Mouse (Mus musculus) ES-E14 (cell line): ENCODE results near the gene Fam216a. TPM values are rescaled to one million over a fixed set of nuclear protein-coding genes. Genes with fewer than 3 reads are reported as not detected.

Source experiments
- DNase-seq: peaks from one replicate; pipeline ENCODE4 v3.0.0-alpha.2; 2013; ENCODE audit warnings: low read depth, low spot score
- H3K27ac ChIP-seq: 2 replicates; pipeline ENCODE4 v1.5.1; 2012; ENCODE audit warnings: low read depth, mild to moderate bottlenecking, low read length, moderate library complexity, mixed read lengths; ENCODE audit not compliant: poor library complexity, insufficient read depth, severe bottlenecking
- H3K36me3 ChIP-seq: 2 replicates; pipeline ENCODE4 v1.6.1; 2012; ENCODE audit warnings: mild to moderate bottlenecking, low read length, moderate library complexity, mixed read lengths; ENCODE audit not compliant: control insufficient read depth, poor library complexity, insufficient read depth, severe bottlenecking
- H3K4me1 ChIP-seq, 2 experiments: fragments of 150-350 bp in 1 of 2; sonication (generic) in 1 of 2; 2 replicates each; pipeline ENCODE4 v1.6.1; 2012; ENCODE audit warnings: low read length in 2 of 2, mild to moderate bottlenecking in 1 of 2, mixed read lengths in 1 of 2; ENCODE audit not compliant: control insufficient read depth in 2 of 2, insufficient read depth in 2 of 2, poor library complexity in 1 of 2
- H3K4me3 ChIP-seq, 2 experiments: fragments of 150-350 bp in 1 of 2; sonication (generic) in 1 of 2; 2 replicates each; pipeline ENCODE4 v1.5.1; 2012; ENCODE audit warnings: low read length in 2 of 2, low read depth in 1 of 2, mild to moderate bottlenecking in 1 of 2, mixed read lengths in 1 of 2; ENCODE audit not compliant: insufficient read depth in 1 of 2, poor library complexity in 1 of 2, severe bottlenecking in 1 of 2
- H3K9ac ChIP-seq: 2 replicates; pipeline ENCODE4 v1.6.1; 2012; ENCODE audit warnings: low read depth, mild to moderate bottlenecking, low read length, mixed read lengths; ENCODE audit not compliant: poor library complexity, insufficient read depth, severe bottlenecking
- H3K9me3 ChIP-seq: fragments of 150-350 bp; sonication (generic); 2 replicates; pipeline ENCODE4 v1.6.1; 2012; ENCODE audit warnings: low read depth, mild to moderate bottlenecking, low read length; ENCODE audit not compliant: control insufficient read depth, insufficient read depth
- CHD2 ChIP-seq: IDR thresholded peaks from 2 replicates; pipeline ENCODE4 v1.6.1; 2014; ENCODE audit warnings: mild to moderate bottlenecking, low read depth, low read length, inconsistent platforms
- HCFC1 ChIP-seq: IDR thresholded peaks from 2 replicates; pipeline ENCODE4 v1.6.1; 2012; ENCODE audit warnings: low read length, inconsistent platforms, borderline replicate concordance; ENCODE audit not compliant: insufficient read depth
- MAFK ChIP-seq: IDR thresholded peaks from 2 replicates; pipeline ENCODE4 v1.6.1; 2014; ENCODE audit warnings: mild to moderate bottlenecking, low read depth, low read length, inconsistent platforms; ENCODE audit not compliant: insufficient read depth
- ZC3H11A ChIP-seq: IDR thresholded peaks from 2 replicates; pipeline ENCODE4 v1.6.1; 2012; ENCODE audit warnings: low read depth, mild to moderate bottlenecking, inconsistent platforms, low read length, borderline replicate concordance
- ZNF384 ChIP-seq: IDR thresholded peaks from 2 replicates; pipeline ENCODE4 v1.6.1; 2012; ENCODE audit warnings: low read depth, low read length, inconsistent platforms
- in situ Hi-C, 2 experiments: fragments of 600-800 bp; cut with MboI; formaldehyde crosslinking; loops; one replicate each; pipeline ENCODE4 v1.15.1; 2025; ENCODE audit warnings: low sequenced_read_pairs in 2 of 2, inconsistent platforms in 1 of 2; ENCODE audit not compliant: unreplicated experiment in 2 of 2
- total RNA-seq: library from RNA; depleted of rRNA; stranded (reverse); fragments of 300-350 nt; gene quantifications from 2 replicates; pipeline ENCODE4 v1.2.3, GENCODE M21; 2012; rRNA removed

Fam216a gene
- total RNA-seq, 1 experiment: 32.7 TPM

DNA sequence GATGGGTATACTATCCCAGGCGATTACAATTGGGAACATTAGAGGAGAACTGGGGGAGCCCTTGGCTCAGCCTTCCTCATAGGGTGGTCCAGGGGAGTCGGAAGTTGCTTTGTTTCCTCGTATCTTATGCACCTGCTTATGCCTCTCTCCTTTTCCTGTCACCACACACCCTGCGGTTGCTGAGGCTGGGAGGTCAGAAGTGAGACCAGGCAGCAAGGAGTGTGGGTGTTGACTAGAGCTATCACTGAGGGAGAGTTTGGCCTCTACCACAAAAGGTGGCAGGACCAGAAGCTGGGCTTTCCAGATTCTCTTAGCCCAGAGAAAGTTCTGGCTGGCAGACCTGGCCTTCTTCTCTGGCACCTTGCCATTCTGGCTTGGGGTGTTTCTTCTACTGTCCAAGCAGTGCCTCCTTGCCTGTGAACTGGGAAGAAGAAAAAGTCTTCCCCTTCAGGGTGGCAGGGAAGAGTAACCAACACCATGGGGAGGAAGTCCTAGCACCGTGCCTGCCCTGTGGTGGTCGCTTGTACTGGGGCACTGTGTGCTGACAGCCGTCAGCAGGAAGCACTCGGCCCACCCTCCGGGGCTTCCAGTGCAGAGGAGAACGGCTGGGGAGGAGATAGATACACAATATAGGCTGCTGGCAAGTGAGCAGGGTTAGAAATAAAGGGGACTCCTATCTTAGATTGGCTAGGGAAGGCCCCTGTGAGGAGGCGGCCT, 54.7 kb downstream of the Fam216a start:
- in situ Hi-C loops: no loop called here
- Histone ChIP-seq H3K4me3 (no peak overlapping the region), H3K36me3 (peaks cover 31% of the 10 kb centered on the region; the same call in 1 of the 2 replicates), H3K9me3 (no peaks in the 10 kb centered on the region), H3K9ac (no peak overlapping the region), H3K4me1 (peaks cover 8 to 41% of the 10 kb centered on the region in 2 experiments; a peak in 3 of 4 replicates), H3K27ac (0 out of 2 replicates have a peak overlapping the region, but pooled peaks have one; percentile 3)
- TF ChIP-seq ZNF384 (no peak), CHD2 (no peak), MAFK (no peak), ZC3H11A (no peak), HCFC1 (no peak)
- DNase-seq: no peak

- Histone ChIP-seq H3K9me3 (no peaks in the 10 kb centered on the region), H3K36me3 (peaks cover 30% of the 10 kb centered on the region; the same call in 1 of the 2 replicates), H3K9ac (peak overlapping the region; percentile 36), H3K27ac (no peak overlapping the region), H3K4me1 (peaks cover 10 to 36% of the 10 kb centered on the region in 2 experiments; a peak in 3 of 4 replicates), H3K4me3 (peak overlapping the region in 1 of 2 experiments; percentile 24; a peak in 1 of 4 replicates)
- TF ChIP-seq ZC3H11A (no peak), MAFK (no peak), ZNF384 (no peak), HCFC1 (no peak), CHD2 (no peak)
- no peak for DNase-seq
- in situ Hi-C loops: no loop called here
Observed at GRCm38 (mm10) chr5:122314966-122315667, 57.0 kb downstream of the Fam216a start.

Other genes starting within 250 kb of the Fam216a start
- gene Ccdc63, start 231.5 kb downstream of the Fam216a start, total RNA-seq: 1.7 and 2.2 TPM in 2 replicates
- gene Ppp1cc, start 214.1 kb downstream of the Fam216a start, total RNA-seq: 245 and 265 TPM in 2 replicates
- gene Hvcn1, start 165.6 kb downstream of the Fam216a start, total RNA-seq: 35.7 and 39.3 TPM in 2 replicates
- 15.4 and 23.7 TPM in 2 replicates for gene Tctn1, start 107.9 kb downstream of the Fam216a start, total RNA-seq
- 21.1 and 21.2 TPM in 2 replicates for gene Pptc7, start 88.0 kb downstream of the Fam216a start, total RNA-seq
- gene Rad9b, start 18.1 kb downstream of the Fam216a start, total RNA-seq: 20.5 and 23.9 TPM in 2 replicates
- 101 and 135 TPM in 2 replicates for gene Vps29, start 18.0 kb downstream of the Fam216a start, total RNA-seq
- gene Gpn3, start 488 bp downstream of the Fam216a start, total RNA-seq: 101 and 105 TPM in 2 replicates
- gene Arpc3, start 19.5 kb upstream of the Fam216a start, total RNA-seq: 135 and 165 TPM in 2 replicates
- gene Anapc7, start 49.3 kb upstream of the Fam216a start, total RNA-seq: 51.8 and 63.2 TPM in 2 replicates
- 372 and 457 TPM in 2 replicates for gene Atp2a2, start 129.9 kb upstream of the Fam216a start, total RNA-seq
- gene Ift81, start 242.2 kb upstream of the Fam216a start, total RNA-seq: 6.4 and 7.4 TPM in 2 replicates